Mouse (Mus musculus): ENCODE results near the gene Wiz. TPM values are rescaled to one million over a fixed set of nuclear protein-coding genes. Genes with fewer than 3 reads are reported as not detected.

Wiz gene
- total and polyA plus RNA-seq, 2 experiments from 2014 or later: 28.4 to 56.8 TPM

- Histone ChIP-seq H3K9ac (replicated peaks; ENCODE audit: low read length) (no peak overlapping the region; the same call in 1 of the 2 replicates), H3K4me2 (ENCODE audit: low read depth, low read length) (no peak overlapping the region), H3K27me3 (ENCODE audit: insufficient read depth, low read length) (no peaks in the 10 kb centered on the region), H3K9me3 (ENCODE audit: low read length) (no peaks in the 10 kb centered on the region), H3K27ac (0 out of 2 replicates have a peak overlapping the region, but pooled peaks have one; percentile 78), H3K4me1 (ENCODE audit: insufficient read depth, low read length) (peaks cover 10% of the 10 kb centered on the region), H3K4me3 (ENCODE audit: low read length) (no peak overlapping the region), H3K36me3 (ENCODE audit: insufficient read depth, low read length) (peaks cover 7% of the 10 kb centered on the region)
- TF ChIP-seq CTCF (IDR thresholded peaks at IDR 0.05; ENCODE audit: low read depth): no peak
- 90% methylated on average over 1 of the region's 1 CpGs for WGBS
- ATAC-seq: no peak
- DNase-seq (ENCODE audit: low spot score): no peak
These were observed 23.9 kb downstream of the Wiz start for GRCm38 (mm10) chr17:32365296-32365695.

DNA sequence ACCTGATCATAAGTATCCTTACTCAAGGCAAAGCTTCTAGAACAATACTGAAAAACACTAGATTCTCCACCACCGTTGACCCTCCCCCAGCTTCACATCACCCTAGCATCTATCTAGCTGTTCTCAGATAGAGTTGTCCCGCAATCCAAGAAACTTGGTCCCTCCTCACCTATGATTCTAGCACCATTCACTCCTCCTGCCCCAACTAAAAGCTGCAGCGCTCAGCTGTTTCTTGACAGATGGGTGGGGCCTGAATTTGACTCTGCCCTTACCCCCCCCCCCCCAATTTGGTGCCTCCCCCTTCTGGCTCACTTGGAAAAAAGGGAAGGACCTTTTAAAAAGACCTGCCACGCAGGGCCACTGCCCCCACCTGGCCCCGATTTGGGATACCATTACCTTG is 24.4 kb downstream of the Wiz start:
- H3K4me1 ChIP-seq (ENCODE audit: insufficient read depth, low read length): peaks cover 10% of the 10 kb centered on the region
- peak overlapping the region; percentile 98 for H3K9ac ChIP-seq (replicated peaks; ENCODE audit: low read length)
- WGBS: 62% methylated on average over 5 of the region's 5 CpGs
- no peak for DNase-seq (ENCODE audit: low spot score)
- H3K4me3 ChIP-seq (ENCODE audit: low read length): peak overlapping the region; percentile 98
- TF ChIP-seq CTCF (IDR thresholded peaks at IDR 0.05; ENCODE audit: low read depth): no peak
- peak overlapping the region; percentile 78; the same call in 1 of the 2 replicates for H3K27ac ChIP-seq
- H3K9me3 ChIP-seq (ENCODE audit: low read length): no peaks in the 10 kb centered on the region
- H3K36me3 ChIP-seq (ENCODE audit: insufficient read depth, low read length): peaks cover 12% of the 10 kb centered on the region
- H3K4me2 ChIP-seq (ENCODE audit: low read depth, low read length): peak overlapping the region; percentile 95
- ATAC-seq: peak; percentile 44
- H3K27me3 ChIP-seq (ENCODE audit: insufficient read depth, low read length): no peaks in the 10 kb centered on the region

DNA sequence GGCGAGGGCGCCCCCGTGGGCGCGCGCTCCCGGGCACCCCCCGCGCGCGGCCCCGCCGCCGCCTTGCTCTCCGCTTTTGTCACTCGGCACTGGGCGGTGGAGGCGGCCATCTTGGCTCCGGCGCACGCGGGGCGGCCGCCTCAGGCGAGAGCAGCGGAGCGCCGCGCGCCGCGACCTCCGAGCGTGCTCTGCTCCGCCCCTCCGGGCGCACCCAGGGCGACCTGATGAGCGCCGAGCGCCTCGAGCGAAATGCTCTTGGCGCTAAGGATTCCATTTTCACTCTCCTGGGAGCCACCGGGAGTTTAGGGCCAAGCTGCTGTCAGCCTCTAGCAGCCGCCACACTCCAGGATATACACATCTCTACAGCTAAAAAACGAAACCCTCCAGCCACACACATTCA is 24.9 kb downstream of the Wiz start:
- Histone ChIP-seq H3K27me3 (ENCODE audit: insufficient read depth, low read length) (no peaks in the 10 kb centered on the region), H3K4me2 (ENCODE audit: low read depth, low read length) (peak overlapping the region; percentile 95), H3K9me3 (ENCODE audit: low read length) (no peaks in the 10 kb centered on the region), H3K9ac (replicated peaks; ENCODE audit: low read length) (peak overlapping the region; percentile 98), H3K27ac (peak overlapping the region; percentile 78), H3K36me3 (ENCODE audit: insufficient read depth, low read length) (peaks cover 17% of the 10 kb centered on the region), H3K4me3 (ENCODE audit: low read length) (peak overlapping the region; percentile 98), H3K4me1 (ENCODE audit: insufficient read depth, low read length) (peaks cover 10% of the 10 kb centered on the region)
- peak; percentile 23; the same call in 1 of the 2 replicates for TF ChIP-seq CTCF (IDR thresholded peaks at IDR 0.05; ENCODE audit: low read depth)
- under 1% methylated on average over 37 of the region's 47 CpGs for WGBS
- DNase-seq (ENCODE audit: low spot score): peak; percentile 98
- peak; percentile 96 for ATAC-seq

GRCm38 (mm10) chr17:32363821-32364301 is 25.4 kb downstream of the Wiz start:
- H3K4me1 ChIP-seq (ENCODE audit: insufficient read depth, low read length): peaks cover 10% of the 10 kb centered on the region
- DNase-seq (ENCODE audit: low spot score) (no peak), ATAC-seq (peak; percentile 54)
- no peaks in the 10 kb centered on the region for H3K9me3 ChIP-seq (ENCODE audit: low read length)
- peak overlapping the region; percentile 98 for H3K4me3 ChIP-seq (ENCODE audit: low read length)
- no peak for TF ChIP-seq CTCF (IDR thresholded peaks at IDR 0.05; ENCODE audit: low read depth)
- WGBS: under 1% methylated on average over 25 of the region's 50 CpGs
- peak overlapping the region; percentile 78 for H3K27ac ChIP-seq
- H3K36me3 ChIP-seq (ENCODE audit: insufficient read depth, low read length): peaks cover 22% of the 10 kb centered on the region
- H3K4me2 ChIP-seq (ENCODE audit: low read depth, low read length): peak overlapping the region; percentile 95
- H3K27me3 ChIP-seq (ENCODE audit: insufficient read depth, low read length): no peaks in the 10 kb centered on the region
- H3K9ac ChIP-seq (replicated peaks; ENCODE audit: low read length): peak overlapping the region; percentile 98

DNA sequence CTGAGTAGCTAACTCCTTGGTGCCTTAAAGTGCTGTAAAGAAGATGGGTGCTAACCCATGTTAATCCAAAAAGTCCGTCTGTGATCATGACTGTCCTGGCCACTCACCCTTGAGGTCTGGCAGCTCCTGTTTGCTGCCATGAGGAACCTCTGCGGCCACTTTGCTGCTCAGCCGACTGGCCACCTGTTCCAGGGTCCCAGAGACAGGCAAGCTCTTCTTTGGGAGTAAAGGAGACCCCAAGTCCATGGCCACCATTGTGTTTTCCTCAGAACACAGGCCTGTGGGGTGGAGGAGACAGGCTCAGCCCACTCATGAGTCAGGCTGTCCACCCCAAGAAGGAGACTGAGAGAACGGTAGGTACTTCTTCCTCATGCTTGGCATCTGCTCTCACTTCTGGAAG is 26.6 kb downstream of the Wiz start:
- H3K4me2 ChIP-seq (ENCODE audit: low read depth, low read length): peak overlapping the region; percentile 95
- TF ChIP-seq CTCF (IDR thresholded peaks at IDR 0.05; ENCODE audit: low read depth): no peak
- H3K27me3 ChIP-seq (ENCODE audit: insufficient read depth, low read length): no peaks in the 10 kb centered on the region
- peaks cover 10% of the 10 kb centered on the region for H3K4me1 ChIP-seq (ENCODE audit: insufficient read depth, low read length)
- H3K4me3 ChIP-seq (ENCODE audit: low read length): no peak overlapping the region
- no peaks in the 10 kb centered on the region for H3K9me3 ChIP-seq (ENCODE audit: low read length)
- H3K36me3 ChIP-seq (ENCODE audit: insufficient read depth, low read length): peaks cover 34% of the 10 kb centered on the region
- WGBS: 76% methylated on average over 4 of the region's 4 CpGs
- H3K9ac ChIP-seq (replicated peaks; ENCODE audit: low read length): no peak overlapping the region; the same call in 1 of the 2 replicates
- DNase-seq (ENCODE audit: low spot score) (no peak), ATAC-seq (no peak)
- no peak overlapping the region for H3K27ac ChIP-seq

GRCm38 (mm10) chr17:32359928-32360327 is 29.3 kb downstream of the Wiz start:
- H3K9me3 ChIP-seq (ENCODE audit: low read length): no peaks in the 10 kb centered on the region

GRCm38 (mm10) chr17:32358943-32359340 is 30.3 kb downstream of the Wiz start:
- no peak overlapping the region for H3K9ac ChIP-seq (replicated peaks; ENCODE audit: low read length)
- peaks cover 71% of the 10 kb centered on the region for H3K36me3 ChIP-seq (ENCODE audit: insufficient read depth, low read length)
- H3K27ac ChIP-seq: no peak overlapping the region
- no peaks in the 10 kb centered on the region for H3K27me3 ChIP-seq (ENCODE audit: insufficient read depth, low read length)
- no peak overlapping the region for H3K4me2 ChIP-seq (ENCODE audit: low read depth, low read length)
- H3K4me3 ChIP-seq (ENCODE audit: low read length): no peak overlapping the region
- ATAC-seq: no peak
- no peaks in the 10 kb centered on the region for H3K9me3 ChIP-seq (ENCODE audit: low read length)
- 93% methylated on average over 6 of the region's 6 CpGs for WGBS
- TF ChIP-seq CTCF (IDR thresholded peaks at IDR 0.05; ENCODE audit: low read depth): no peak
- peaks cover 13% of the 10 kb centered on the region for H3K4me1 ChIP-seq (ENCODE audit: insufficient read depth, low read length)
- DNase-seq (ENCODE audit: low spot score): no peak

More at GRCm38 (mm10) chr17:32359928-32360327, 29.3 kb downstream of the Wiz start:
- Histone ChIP-seq H3K27me3 (ENCODE audit: insufficient read depth, low read length) (no peaks in the 10 kb centered on the region), H3K4me1 (ENCODE audit: insufficient read depth, low read length) (peaks cover 10% of the 10 kb centered on the region), H3K27ac (no peak overlapping the region), H3K4me3 (ENCODE audit: low read length) (no peak overlapping the region), H3K9ac (replicated peaks; ENCODE audit: low read length) (no peak overlapping the region), H3K4me2 (ENCODE audit: low read depth, low read length) (no peak overlapping the region), H3K36me3 (ENCODE audit: insufficient read depth, low read length) (peaks cover 61% of the 10 kb centered on the region)
- no peak for DNase-seq (ENCODE audit: low spot score)
- 86% methylated on average over 18 of the region's 18 CpGs for WGBS
- ATAC-seq: no peak
- TF ChIP-seq CTCF (IDR thresholded peaks at IDR 0.05; ENCODE audit: low read depth): no peak
